Mouse (Mus musculus) testis, adult 2 months (tissue): ENCODE results near the gene Rpl38. TPM values are rescaled to one million over a fixed set of nuclear protein-coding genes. Genes with fewer than 3 reads are reported as not detected.
A peak's percentile ranks its signal among the peaks of the same experiment; 100 is the strongest.

Experiments used
- H3K27ac ChIP-seq: fragments of 200-500 bp; 2 replicates; pipeline ENCODE4 v1.5.1; 2012; ENCODE audit warnings: low read depth, low read length; ENCODE audit not compliant: control insufficient read depth, insufficient read depth
- H3K27me3 ChIP-seq: fragments of 200-500 bp; 2 replicates; pipeline ENCODE4 v1.6.1; 2012; ENCODE audit warnings: mild to moderate bottlenecking, low read length, moderate library complexity; ENCODE audit not compliant: control insufficient read depth, insufficient read depth
- H3K36me3 ChIP-seq: fragments of 200-500 bp; 2 replicates; pipeline ENCODE4 v1.6.1; 2012; ENCODE audit warnings: mild to moderate bottlenecking, low read length; ENCODE audit not compliant: control insufficient read depth, insufficient read depth
- H3K4me1 ChIP-seq: fragments of 200-500 bp; 2 replicates; pipeline ENCODE4 v1.6.1; 2012; ENCODE audit warnings: low read length; ENCODE audit not compliant: control insufficient read depth, insufficient read depth
- H3K4me3 ChIP-seq: fragments of 200-500 bp; 2 replicates; pipeline ENCODE4 v1.5.1; 2012; ENCODE audit warnings: low read depth, mild to moderate bottlenecking, low read length, moderate library complexity, mixed read lengths; ENCODE audit not compliant: control insufficient read depth
- CTCF ChIP-seq: fragments of 200-500 bp; IDR thresholded peaks from 2 replicates; pipeline ENCODE4 v1.5.1; 2012; ENCODE audit warnings: low read depth, mild to moderate bottlenecking, inconsistent platforms, low read length, moderate library complexity; ENCODE audit not compliant: control insufficient read depth, insufficient read depth, insufficient replicate concordance
- POLR2A ChIP-seq: fragments of 200-500 bp; IDR thresholded peaks from 2 replicates; pipeline ENCODE4 v1.6.1; 2012; ENCODE audit warnings: low read depth, mild to moderate bottlenecking, inconsistent platforms, low read length, moderate library complexity; ENCODE audit not compliant: control insufficient read depth
- polyA plus RNA-seq: library from polyadenylated mRNA; depleted of rRNA; stranded (reverse); fragments of >200 nt; gene quantifications from 2 replicates; pipeline ENCODE4 v1.2.3, GENCODE M21; 2012

Gene Rpl38
- polyA plus RNA-seq, 1 experiment: 600 TPM

DNA sequence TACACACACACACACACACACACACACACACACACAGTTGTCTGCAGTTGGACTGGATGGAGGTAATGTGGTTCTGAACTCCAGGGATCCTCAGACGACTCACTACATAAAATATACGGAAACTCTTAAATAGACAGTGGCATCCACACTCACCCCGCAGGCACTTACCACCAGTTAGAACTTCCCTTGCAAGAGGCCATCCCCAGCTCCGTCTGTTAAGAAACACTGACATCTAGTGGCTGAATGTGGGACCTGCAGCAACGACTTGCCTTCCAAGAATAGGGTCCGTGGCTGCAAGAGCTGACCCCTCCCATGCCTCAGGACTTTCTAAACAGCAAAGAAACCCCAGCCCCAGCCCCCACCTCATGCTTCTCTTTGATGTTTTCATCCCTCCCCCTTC lies 32.0 kb upstream of the Rpl38 start:
- H3K4me3 ChIP-seq: peak overlapping the region; percentile 71
- H3K27ac ChIP-seq: no peak overlapping the region
- peaks cover 12% of the 10 kb centered on the region for H3K4me1 ChIP-seq
- no peaks in the 10 kb centered on the region for H3K36me3 ChIP-seq
- no peaks in the 10 kb centered on the region for H3K27me3 ChIP-seq
- TF ChIP-seq CTCF: peak; percentile 93; the same call in 1 of the 2 replicates
- no peak for TF ChIP-seq POLR2A

GRCm38 (mm10) chr11:114636727-114637505 lies 31.4 kb upstream of the Rpl38 start:
- no peak for TF ChIP-seq POLR2A
- TF ChIP-seq CTCF: no peak
- H3K36me3 ChIP-seq: no peaks in the 10 kb centered on the region
- H3K4me1 ChIP-seq: peaks cover 16% of the 10 kb centered on the region
- no peak overlapping the region for H3K4me3 ChIP-seq
- H3K27me3 ChIP-seq: no peaks in the 10 kb centered on the region
- H3K27ac ChIP-seq: no peak overlapping the region

- Histone ChIP-seq H3K27ac (no peak overlapping the region), H3K36me3 (no peaks in the 10 kb centered on the region), H3K27me3 (no peaks in the 10 kb centered on the region), H3K4me3 (no peak overlapping the region), H3K4me1 (peaks cover 19% of the 10 kb centered on the region)
- TF ChIP-seq POLR2A: no peak
- no peak for TF ChIP-seq CTCF
These were observed 29.6 kb upstream of the Rpl38 start for GRCm38 (mm10) chr11:114638647-114639290.

GRCm38 (mm10) chr11:114639681-114640103 lies 28.6 kb upstream of the Rpl38 start:
- Histone ChIP-seq H3K4me3 (no peak overlapping the region), H3K4me1 (peaks cover 19% of the 10 kb centered on the region), H3K27ac (no peak overlapping the region), H3K27me3 (no peaks in the 10 kb centered on the region), H3K36me3 (no peaks in the 10 kb centered on the region)
- no peak for TF ChIP-seq CTCF
- TF ChIP-seq POLR2A: no peak

DNA sequence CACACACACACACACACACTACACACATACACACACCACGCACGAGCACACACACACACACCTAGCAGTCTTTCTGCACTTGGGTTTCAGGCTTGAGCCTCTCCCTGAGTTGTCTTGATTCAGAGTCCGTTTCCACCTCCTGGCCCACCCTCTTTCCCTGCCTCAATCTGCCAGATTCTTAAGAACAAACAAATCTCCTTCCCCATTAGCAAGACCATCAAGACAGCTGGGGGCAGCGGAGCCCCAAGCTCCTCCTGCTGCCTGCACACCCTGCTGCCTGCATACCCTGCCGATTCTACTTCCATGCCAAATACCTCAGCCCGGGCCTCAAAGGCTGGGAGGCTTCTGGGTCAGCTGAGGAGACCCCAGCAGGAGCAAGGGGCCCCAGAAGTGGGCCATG lies 27.7 kb upstream of the Rpl38 start:
- Histone ChIP-seq H3K27ac (no peak overlapping the region), H3K4me1 (peaks cover 19% of the 10 kb centered on the region), H3K27me3 (no peaks in the 10 kb centered on the region), H3K36me3 (no peaks in the 10 kb centered on the region), H3K4me3 (no peak overlapping the region)
- TF ChIP-seq POLR2A (no peak), CTCF (no peak)

DNA sequence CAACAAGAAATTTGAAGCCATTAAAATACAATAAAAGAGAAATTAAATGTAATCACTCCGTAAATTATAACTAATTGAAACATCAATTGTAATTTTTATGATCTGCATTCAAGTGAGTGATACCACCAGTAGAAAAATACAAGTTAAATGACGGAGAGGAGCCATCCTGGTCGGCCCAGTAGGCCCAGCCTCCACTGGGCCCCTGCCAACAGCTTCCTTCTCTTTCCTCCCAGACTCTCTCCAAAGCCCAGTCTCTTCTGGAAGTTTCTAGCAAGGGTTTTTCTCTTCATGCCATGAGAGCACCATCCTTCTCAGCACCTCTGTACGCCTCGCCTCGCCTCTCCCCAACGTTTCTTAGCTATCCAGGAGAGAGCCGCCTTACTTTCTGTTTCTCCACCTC lies 27.2 kb upstream of the Rpl38 start:
- TF ChIP-seq CTCF (no peak), POLR2A (no peak)
- H3K27me3 ChIP-seq: no peaks in the 10 kb centered on the region
- H3K4me3 ChIP-seq: no peak overlapping the region
- peaks cover 16% of the 10 kb centered on the region for H3K4me1 ChIP-seq
- no peaks in the 10 kb centered on the region for H3K36me3 ChIP-seq
- H3K27ac ChIP-seq: no peak overlapping the region

DNA sequence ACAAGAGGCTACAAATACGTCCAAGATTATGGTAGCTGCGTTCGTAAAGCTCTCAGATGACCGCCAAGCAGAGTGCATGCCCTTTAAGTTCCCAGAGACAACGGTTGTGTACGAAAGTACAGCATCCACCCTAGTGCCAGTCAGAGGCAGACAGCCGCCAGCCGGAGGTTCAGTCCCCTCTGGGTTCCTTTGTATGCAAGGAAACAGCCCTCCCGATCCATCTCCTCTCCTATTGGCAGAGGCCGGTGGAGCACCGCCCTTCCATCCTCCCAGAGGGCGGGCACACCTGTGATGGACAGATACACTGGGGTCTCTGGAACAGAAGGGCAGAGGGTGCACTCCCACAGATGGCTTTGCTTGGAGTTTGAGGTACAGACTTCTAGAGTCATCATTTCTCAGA lies 26.1 kb upstream of the Rpl38 start:
- H3K4me3 ChIP-seq: peak overlapping the region; percentile 67
- no peaks in the 10 kb centered on the region for H3K27me3 ChIP-seq
- no peak overlapping the region for H3K27ac ChIP-seq
- peaks cover 16% of the 10 kb centered on the region for H3K4me1 ChIP-seq
- no peaks in the 10 kb centered on the region for H3K36me3 ChIP-seq
- TF ChIP-seq POLR2A (no peak), CTCF (no peak)
